Mouse (Mus musculus): ENCODE results near the gene Taf1. TPM values are rescaled to one million over a fixed set of nuclear protein-coding genes. Genes with fewer than 3 reads are reported as not detected.

Gene Taf1
- total and polyA plus RNA-seq, 2 experiments = 1.7 to 13.3 TPM

GRCm38 (mm10) chrX:101640194-101641160 is 107.9 kb downstream of the Taf1 start:
- H3K27ac ChIP-seq (replicated peaks; ENCODE audit: insufficient read depth, low read depth, low read length) = peak overlapping the region; percentile 89
- peaks cover 6% of the 10 kb centered on the region; the same call in 1 of the 2 replicates for H3K36me3 ChIP-seq (ENCODE audit: control insufficient read depth, insufficient read depth, low read length)
- H3K27me3 ChIP-seq (ENCODE audit: control insufficient read depth, insufficient read depth, low read length) = no peaks in the 10 kb centered on the region
- H3K79me2 ChIP-seq (ENCODE audit: control insufficient read depth, insufficient read depth, low read length) = peaks cover 10% of the 10 kb centered on the region; the same call in 1 of the 2 replicates
- peak overlapping the region; percentile 99 for H3K9ac ChIP-seq (ENCODE audit: low read depth, low read length)
- peak; percentile 36 for DNase-seq (ENCODE audit: extremely low read depth, low read depth, low spot score)
- H3K4me1 ChIP-seq (ENCODE audit: control insufficient read depth, insufficient read depth, low read length) = peaks cover 15% of the 10 kb centered on the region
- TF ChIP-seq CTCF (IDR thresholded peaks at IDR 0.05; ENCODE audit: low read depth, low read length) (no peak), POLR2A (IDR thresholded peaks at IDR 0.05; ENCODE audit: extremely low read depth, insufficient read depth, low read length) (no peak)
- under 1% methylated on average over 45 of the region's 45 CpGs for WGBS
- peak overlapping the region; percentile 93 for H3K4me3 ChIP-seq (ENCODE audit: insufficient read depth, low read depth, low read length)

GRCm38 (mm10) chrX:101641161-101641530 is 108.6 kb downstream of the Taf1 start:
- TF ChIP-seq CTCF (IDR thresholded peaks at IDR 0.05; ENCODE audit: low read depth, low read length) (no peak), POLR2A (IDR thresholded peaks at IDR 0.05; ENCODE audit: extremely low read depth, insufficient read depth, low read length) (no peak)
- 0% methylated on average over 6 of the region's 6 CpGs for WGBS
- peaks cover 6% of the 10 kb centered on the region; the same call in 1 of the 2 replicates for H3K36me3 ChIP-seq (ENCODE audit: control insufficient read depth, insufficient read depth, low read length)
- peaks cover 18% of the 10 kb centered on the region for H3K4me1 ChIP-seq (ENCODE audit: control insufficient read depth, insufficient read depth, low read length)
- H3K4me3 ChIP-seq (ENCODE audit: insufficient read depth, low read depth, low read length) = peak overlapping the region; percentile 93
- H3K27ac ChIP-seq (replicated peaks; ENCODE audit: insufficient read depth, low read depth, low read length) = peak overlapping the region; percentile 89
- H3K9ac ChIP-seq (ENCODE audit: low read depth, low read length) = peak overlapping the region; percentile 99
- no peak for DNase-seq (ENCODE audit: extremely low read depth, low read depth, low spot score)
- peaks cover 10% of the 10 kb centered on the region; the same call in 1 of the 2 replicates for H3K79me2 ChIP-seq (ENCODE audit: control insufficient read depth, insufficient read depth, low read length)
- H3K27me3 ChIP-seq (ENCODE audit: control insufficient read depth, insufficient read depth, low read length) = no peaks in the 10 kb centered on the region

- Histone ChIP-seq H3K36me3 (ENCODE audit: control insufficient read depth, insufficient read depth, low read length) (peaks cover 10% of the 10 kb centered on the region; the same call in 1 of the 2 replicates), H3K27me3 (ENCODE audit: control insufficient read depth, insufficient read depth, low read length) (no peaks in the 10 kb centered on the region), H3K4me1 (ENCODE audit: control insufficient read depth, insufficient read depth, low read length) (peaks cover 20% of the 10 kb centered on the region), H3K4me3 (ENCODE audit: insufficient read depth, low read depth, low read length) (peak overlapping the region; percentile 30; the same call in 1 of the 2 replicates), H3K79me2 (ENCODE audit: control insufficient read depth, insufficient read depth, low read length) (peaks cover 10% of the 10 kb centered on the region; the same call in 1 of the 2 replicates), H3K27ac (replicated peaks; ENCODE audit: insufficient read depth, low read depth, low read length) (no peak overlapping the region), H3K9ac (ENCODE audit: low read depth, low read length) (no peak overlapping the region)
- no peak for DNase-seq (ENCODE audit: extremely low read depth, low read depth, low spot score)
- TF ChIP-seq POLR2A (IDR thresholded peaks at IDR 0.05; ENCODE audit: extremely low read depth, insufficient read depth, low read length) (no peak), CTCF (IDR thresholded peaks at IDR 0.05; ENCODE audit: low read depth, low read length) (no peak)
- WGBS = 4% methylated on average over 5 of the region's 5 CpGs
Measured at GRCm38 (mm10) chrX:101642091-101642490, 109.6 kb downstream of the Taf1 start.

- DNase-seq (ENCODE audit: extremely low read depth, low read depth, low spot score) = peak; percentile 86
- H3K4me1 ChIP-seq (ENCODE audit: control insufficient read depth, insufficient read depth, low read length) = peaks cover 17% of the 10 kb centered on the region
- peaks cover 10% of the 10 kb centered on the region; the same call in 1 of the 2 replicates for H3K36me3 ChIP-seq (ENCODE audit: control insufficient read depth, insufficient read depth, low read length)
- no peak for TF ChIP-seq POLR2A (IDR thresholded peaks at IDR 0.05; ENCODE audit: extremely low read depth, insufficient read depth, low read length)
- no peak for TF ChIP-seq CTCF (IDR thresholded peaks at IDR 0.05; ENCODE audit: low read depth, low read length)
- no peak overlapping the region for H3K4me3 ChIP-seq (ENCODE audit: insufficient read depth, low read depth, low read length)
- no peaks in the 10 kb centered on the region for H3K27me3 ChIP-seq (ENCODE audit: control insufficient read depth, insufficient read depth, low read length)
- H3K9ac ChIP-seq (ENCODE audit: low read depth, low read length) = no peak overlapping the region
- WGBS = 41% methylated on average over 2 of the region's 2 CpGs
- no peak overlapping the region for H3K27ac ChIP-seq (replicated peaks; ENCODE audit: insufficient read depth, low read depth, low read length)
- H3K79me2 ChIP-seq (ENCODE audit: control insufficient read depth, insufficient read depth, low read length) = peaks cover 11% of the 10 kb centered on the region; the same call in 1 of the 2 replicates
Measured at GRCm38 (mm10) chrX:101645286-101645685, 112.8 kb downstream of the Taf1 start.

- Histone ChIP-seq H3K36me3 (ENCODE audit: control insufficient read depth, insufficient read depth, low read length) (peaks cover 21% of the 10 kb centered on the region; the same call in 1 of the 2 replicates), H3K27me3 (ENCODE audit: control insufficient read depth, insufficient read depth, low read length) (no peaks in the 10 kb centered on the region), H3K9ac (ENCODE audit: low read depth, low read length) (no peak overlapping the region), H3K4me3 (ENCODE audit: insufficient read depth, low read depth, low read length) (no peak overlapping the region), H3K4me1 (ENCODE audit: control insufficient read depth, insufficient read depth, low read length) (peaks cover 17% of the 10 kb centered on the region), H3K79me2 (ENCODE audit: control insufficient read depth, insufficient read depth, low read length) (peaks cover 4% of the 10 kb centered on the region; the same call in 1 of the 2 replicates), H3K27ac (replicated peaks; ENCODE audit: insufficient read depth, low read depth, low read length) (no peak overlapping the region)
- WGBS = 58% methylated on average over 5 of the region's 5 CpGs
- DNase-seq (ENCODE audit: extremely low read depth, low read depth, low spot score) = no peak
- TF ChIP-seq POLR2A (IDR thresholded peaks at IDR 0.05; ENCODE audit: extremely low read depth, insufficient read depth, low read length) (no peak), CTCF (IDR thresholded peaks at IDR 0.05; ENCODE audit: low read depth, low read length) (no peak)
Measured at GRCm38 (mm10) chrX:101646621-101647020, 114.1 kb downstream of the Taf1 start.

Other genes with a start within 250 kb of the Taf1 start
- under 0.01 and 0.07 TPM in 2 replicates for gene Nlgn3, start 233.6 kb upstream of the Taf1 start, total RNA-seq (2014; rRNA removed)
- 0.01 TPM in 1 of 2 replicates, not detected in the other for gene Nlgn3, start 233.6 kb upstream of the Taf1 start, polyA plus RNA-seq (2012; rRNA removed)
- 656 and 716 TPM in 2 replicates for gene Gjb1, start 156.4 kb upstream of the Taf1 start, total RNA-seq (2014; rRNA removed)
- gene Gjb1, start 156.4 kb upstream of the Taf1 start, polyA plus RNA-seq (2012; rRNA removed) = 1,676 and 1,804 TPM in 2 replicates
- gene Zmym3, start 111.9 kb upstream of the Taf1 start, total RNA-seq (2014; rRNA removed) = 6.8 and 8.5 TPM in 2 replicates
- 7.0 and 9.1 TPM in 2 replicates for gene Zmym3, start 111.9 kb upstream of the Taf1 start, polyA plus RNA-seq (2012; rRNA removed)
- 76.9 and 83.3 TPM in 2 replicates for gene Nono, start 103.4 kb upstream of the Taf1 start, total RNA-seq (2014; rRNA removed)
- gene Nono, start 103.4 kb upstream of the Taf1 start, polyA plus RNA-seq (2012; rRNA removed) = 36.5 and 38.4 TPM in 2 replicates
- gene Itgb1bp2, start 83.6 kb upstream of the Taf1 start, total RNA-seq (2014; rRNA removed) = 0.40 and 1.2 TPM in 2 replicates
- 0.10 and 0.28 TPM in 2 replicates for gene Itgb1bp2, start 83.6 kb upstream of the Taf1 start, polyA plus RNA-seq (2012; rRNA removed)
- 61.4 and 69.3 TPM in 2 replicates for gene Ogt, start 107.3 kb downstream of the Taf1 start, total RNA-seq (2014; rRNA removed)
- gene Ogt, start 107.3 kb downstream of the Taf1 start, polyA plus RNA-seq (2012; rRNA removed) = 18.9 and 28.3 TPM in 2 replicates
- gene Cxcr3, start 201.5 kb downstream of the Taf1 start, total RNA-seq (2014; rRNA removed) = 0.46 and 0.60 TPM in 2 replicates
- gene Cxcr3, start 201.5 kb downstream of the Taf1 start, polyA plus RNA-seq (2012; rRNA removed) = 1.8 and 2.7 TPM in 2 replicates